In the genomic region with DNA sequence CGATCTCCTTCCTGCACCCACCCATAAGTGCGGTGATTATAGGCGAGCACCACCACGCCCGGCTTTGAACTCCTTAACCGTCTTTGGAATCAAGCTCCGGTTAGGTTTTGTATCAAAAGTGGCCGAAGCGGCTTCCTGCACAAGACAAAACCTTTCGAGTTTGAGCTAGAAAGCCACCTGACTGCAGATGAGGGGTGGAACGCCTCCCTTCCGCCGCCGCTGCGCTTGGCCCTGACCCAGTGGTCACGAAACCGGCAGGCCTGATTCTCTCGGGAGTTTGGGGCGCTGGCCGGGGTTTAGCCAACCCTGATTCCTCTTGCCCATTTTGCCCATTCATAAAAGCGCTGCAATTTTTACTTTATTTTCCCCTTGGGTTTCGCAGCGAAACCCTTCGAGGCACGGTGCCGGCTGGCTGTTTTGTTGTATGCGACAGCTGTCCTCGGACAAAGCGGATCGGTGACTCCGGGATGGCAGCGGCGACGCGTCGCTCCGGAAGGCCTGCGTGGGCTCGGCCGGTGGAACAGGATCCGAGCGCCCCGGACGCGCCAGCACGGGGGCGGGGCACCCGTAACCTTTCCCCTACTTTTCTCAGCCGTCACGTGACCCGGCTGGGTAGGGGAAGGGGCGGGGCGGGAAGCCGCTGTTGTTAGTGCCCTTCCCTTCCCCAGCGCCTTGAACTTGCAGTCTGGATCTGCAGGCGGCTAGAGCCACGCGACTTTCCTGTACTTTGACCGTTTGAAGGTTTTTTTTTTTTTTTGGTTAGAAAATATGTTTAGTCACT, we compare ENCODE assay signal across 8 mouse cellular contexts. TPM values are rescaled to one million over a fixed set of nuclear protein-coding genes. Genes with fewer than 3 reads are reported as not detected.
A peak's percentile ranks its signal among the peaks of the same experiment; 100 is the strongest.
DNase-seq lines count a peak whose midpoint lies in the region; ATAC-seq and TF ChIP-seq lines count a peak whose summit lies in the region.

No protein-coding gene starts in this region.

- peak overlapping the region; percentile 82 for H3K27ac ChIP-seq in ES-E14 (ENCODE audit: insufficient read depth, low read depth, low read length, poor library complexity, severe bottlenecking)
- peak overlapping the region; percentile 79 for H3K27ac ChIP-seq in forebrain, embryonic 14.5 days (ENCODE audit: low read depth, low read length)
- peak overlapping the region; percentile 92 for H3K27ac ChIP-seq in layer of hippocampus, adult 2 months
- H3K27ac ChIP-seq in lung, embryonic 16.5 days (ENCODE audit: low read length): peak overlapping the region; percentile 96

- H3K9ac ChIP-seq in ES-E14 (ENCODE audit: insufficient read depth, low read depth, low read length, poor library complexity, severe bottlenecking): peak overlapping the region; percentile 65
- H3K9ac ChIP-seq in forebrain, embryonic 14.5 days (ENCODE audit: low read length): peak overlapping the region; percentile 66
- H3K9ac ChIP-seq in lung, embryonic 16.5 days (ENCODE audit: low read length): peak overlapping the region; percentile 72

- TF ChIP-seq CTCF in layer of hippocampus, adult 2 months (conservative IDR thresholded peaks at IDR 0.05): 0 out of 2 replicates have a peak, but pooled peaks have one; percentile 6

- H3K4me3 ChIP-seq in ES-E14 (ENCODE audit: insufficient read depth in 1 of 2, low read depth in 1 of 2, low read length in 2 of 2, poor library complexity in 1 of 2, severe bottlenecking in 1 of 2): peak overlapping the region; percentile 81 to 86
- H3K4me3 ChIP-seq in forebrain, embryonic 14.5 days (ENCODE audit: low read depth, low read length): peak overlapping the region; percentile 50
- H3K4me3 ChIP-seq in layer of hippocampus, adult 2 months: peak overlapping the region; percentile 71
- H3K4me3 ChIP-seq in lung, embryonic 16.5 days (ENCODE audit: low read length): peak overlapping the region; percentile 78

- peaks cover 0 to 11% of the 10 kb centered on the region in 2 experiments; a peak in 2 of 4 replicates for H3K4me1 ChIP-seq in ES-E14 (ENCODE audit: control insufficient read depth in 2 of 2, insufficient read depth in 2 of 2, low read length in 2 of 2, poor library complexity in 1 of 2)
- peaks cover 20% of the 10 kb centered on the region for H3K4me1 ChIP-seq in forebrain, embryonic 14.5 days (ENCODE audit: control insufficient read depth, insufficient read depth, low read length)
- H3K4me1 ChIP-seq in lung, embryonic 16.5 days (replicated peaks; ENCODE audit: control insufficient read depth, insufficient read depth, low read length): peaks cover 30% of the 10 kb centered on the region

- no peaks in the 10 kb centered on the region for H3K9me3 ChIP-seq in ES-E14 (ENCODE audit: control insufficient read depth, insufficient read depth, low read depth, low read length)
- no peaks in the 10 kb centered on the region for H3K9me3 ChIP-seq in forebrain, embryonic 14.5 days (replicated peaks; ENCODE audit: control insufficient read depth, low read length)
- no peaks in the 10 kb centered on the region for H3K9me3 ChIP-seq in lung, embryonic 16.5 days (ENCODE audit: control insufficient read depth, low read length)

- H3K27me3 ChIP-seq in forebrain, embryonic 14.5 days (replicated peaks; ENCODE audit: control insufficient read depth, insufficient read depth, low read length): peaks cover 25% of the 10 kb centered on the region
- H3K27me3 ChIP-seq in lung, embryonic 16.5 days (ENCODE audit: control insufficient read depth, insufficient read depth, low read depth, low read length): no peaks in the 10 kb centered on the region

- intact Hi-C loops in heart, postnatal 25 days (cut with DNase I): loop anchor here (5.0 kb wide), 1 partner anchor 43 kb away; a partner anchor contains a TSS

- peak; percentile 78 for ATAC-seq in forebrain, embryonic 14.5 days
- peak; percentile 81 for ATAC-seq in lung, embryonic 16.5 days (ENCODE audit: low read depth)

- peak; percentile 87 for DNase-seq in ES-E14 (ENCODE audit: low read depth, low spot score)
- DNase-seq in c-Kit-positive CD71-positive TER-119-positive erythroid progenitor cells, embryonic 14.5 days (ENCODE audit: low spot score): peak; percentile 91
- peak; percentile 93 for DNase-seq in forebrain, embryonic 14.5 days (ENCODE audit: low spot score)
- DNase-seq in heart, postnatal 25 days (ENCODE audit: low spot score): peak; percentile 89
- DNase-seq in layer of hippocampus, adult 2 months (ENCODE audit: low spot score in 2 of 2): peak; percentile 70 to 76
- peak; percentile 91 for DNase-seq in ovary, adult 18-20 months (ENCODE audit: low spot score)
- peak; percentile 91 to 94 for DNase-seq in thymus, postnatal 10 days (ENCODE audit: low spot score in 2 of 2)

- in situ Hi-C loops in ES-E14 (cut with MboI; ENCODE audit: low sequenced_read_pairs in 2 of 2, unreplicated experiment in 2 of 2): no loop called here

- H3K4me2 ChIP-seq in forebrain, embryonic 14.5 days (ENCODE audit: low read length): peak overlapping the region; percentile 87
- peak overlapping the region; percentile 99 for H3K4me2 ChIP-seq in lung, embryonic 16.5 days (ENCODE audit: low read depth, low read length)

- no peaks in the 10 kb centered on the region for H3K36me3 ChIP-seq in ES-E14 (ENCODE audit: control insufficient read depth, insufficient read depth, low read length, poor library complexity, severe bottlenecking)
- no peaks in the 10 kb centered on the region for H3K36me3 ChIP-seq in forebrain, embryonic 14.5 days (ENCODE audit: control insufficient read depth, insufficient read depth, low read length)
- no peaks in the 10 kb centered on the region for H3K36me3 ChIP-seq in lung, embryonic 16.5 days (ENCODE audit: control insufficient read depth, insufficient read depth, low read length)

- WGBS in forebrain, embryonic 14.5 days: under 1% methylated on average over 59 of the region's 59 CpGs
- under 1% methylated on average over 59 of the region's 59 CpGs for WGBS in lung, embryonic 16.5 days

TF ChIP-seq in ES-E14, 5 proteins besides CTCF, POLR2A, EP300 and RAD21:
- TF ChIP-seq HCFC1 (IDR thresholded peaks at IDR 0.05; ENCODE audit: borderline replicate concordance, insufficient read depth, low read length) (0 out of 2 replicates have a peak, but pooled peaks have one; percentile 5), ZNF384 (IDR thresholded peaks at IDR 0.05; ENCODE audit: low read depth, low read length) (peak; percentile 86), ZC3H11A (IDR thresholded peaks at IDR 0.05; ENCODE audit: borderline replicate concordance, low read depth, low read length) (no peak), MAFK (IDR thresholded peaks at IDR 0.05; ENCODE audit: insufficient read depth, low read depth, low read length) (no peak), CHD2 (IDR thresholded peaks at IDR 0.05; ENCODE audit: low read depth, low read length) (no peak)
TF ChIP-seq in ES-E14: peak in this region for 2.

RNA-seq across cellular contexts. Expression of a gene that starts 3.0 kb away (rescaled TPM):
- 15.7 and 29.9 TPM in 2 replicates for total RNA-seq in ES-E14 (2012; rRNA removed)
- polyA plus RNA-seq in forebrain, embryonic 14.5 days (2014; fragmentation: Nextera tagmentation; extraction: Ambion mirVana): 14.5 and 15.1 TPM in 2 replicates
- total RNA-seq in heart, postnatal 25 days (2021): 10 to 100 TPM; 60.2 to 60.5 TPM
- 10 to 100 TPM; 24.8 to 26.3 TPM for total RNA-seq in layer of hippocampus, adult 2 months (2021)
- polyA plus RNA-seq in lung, embryonic 16.5 days (2015; fragmentation: Nextera tagmentation; extraction: Ambion mirVana): 25.2 and 26.8 TPM in 2 replicates

RNA-seq across cellular contexts. Expression of a gene that starts 42.3 kb away (rescaled TPM):
- total RNA-seq in ES-E14 (2012; rRNA removed): 13.2 and 15.8 TPM in 2 replicates
- polyA plus RNA-seq in forebrain, embryonic 14.5 days (2014; fragmentation: Nextera tagmentation; extraction: Ambion mirVana): 7.0 and 9.5 TPM in 2 replicates
- total RNA-seq in heart, postnatal 25 days (2021): 1 to 10 TPM; 2.4 to 2.8 TPM
- total RNA-seq in layer of hippocampus, adult 2 months (2021): 10 to 100 TPM; 11.9 to 12.4 TPM
- polyA plus RNA-seq in lung, embryonic 16.5 days (2015; fragmentation: Nextera tagmentation; extraction: Ambion mirVana): 9.3 and 9.9 TPM in 2 replicates

RNA-seq across cellular contexts. Expression of a gene that starts 42.4 kb away (rescaled TPM):
- total RNA-seq in ES-E14 (2012; rRNA removed): 94.5 and 105 TPM in 2 replicates
- 112 and 128 TPM in 2 replicates for polyA plus RNA-seq in forebrain, embryonic 14.5 days (2014; fragmentation: Nextera tagmentation; extraction: Ambion mirVana)
- 10 to 100 TPM; 93.9 to 96.1 TPM for total RNA-seq in heart, postnatal 25 days (2021)
- total RNA-seq in layer of hippocampus, adult 2 months (2021): 10 to 100 TPM; 47.6 to 54.4 TPM
- 106 and 110 TPM in 2 replicates for polyA plus RNA-seq in lung, embryonic 16.5 days (2015; fragmentation: Nextera tagmentation; extraction: Ambion mirVana)

Comparison
In these comparisons a context has a peak if more than half of its experiments do, and no peak if none do; other contexts are left out.
1. Peak in every context shown above with its lines: DNase-seq, ATAC-seq, H3K4me3 ChIP-seq and H3K27ac ChIP-seq.